Mouse (Mus musculus): ENCODE data around the gene Klrd1. TPM values are rescaled to one million over a fixed set of nuclear protein-coding genes. Genes with fewer than 3 reads are reported as not detected.
"Not testable (repeated sequence)": the region's sequence is repeated elsewhere in the genome, so short reads cannot be mapped to it uniquely, and the experiment has no call there.

Gene Klrd1
- total and polyA plus RNA-seq, 2 experiments from 2014 or later, result not detected

DNA sequence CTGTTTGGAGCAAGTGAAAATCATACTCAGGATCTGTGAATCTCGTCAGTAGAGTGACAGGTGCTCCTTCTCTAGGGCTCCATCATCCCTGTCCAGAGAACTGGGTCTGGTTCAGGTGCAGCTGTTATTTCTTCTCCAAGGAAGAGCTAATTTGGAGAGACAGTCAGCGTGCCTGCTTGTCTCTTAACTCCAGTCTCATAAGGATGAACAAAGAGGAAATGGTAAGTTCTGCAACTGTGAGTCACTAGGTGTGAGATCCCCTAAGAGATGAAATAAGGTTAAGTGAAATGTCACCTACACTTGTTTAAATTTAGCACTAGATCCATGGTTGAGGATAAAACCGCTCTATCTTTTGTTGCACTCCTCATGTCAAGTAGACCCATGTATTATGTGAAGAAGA, 8.6 kb upstream of the Klrd1 start:
- H3K4me2 ChIP-seq (ENCODE audit: low read depth), result no peak overlapping the region
- no peaks in the 10 kb centered on the region for H3K36me3 ChIP-seq (ENCODE audit: insufficient read depth)
- no peak overlapping the region for H3K27ac ChIP-seq (ENCODE audit: low read depth, low read length)
- no peak for DNase-seq
- no peak overlapping the region for H3K9ac ChIP-seq
- H3K4me1 ChIP-seq (ENCODE audit: insufficient read depth), result no peaks in the 10 kb centered on the region
- no peak for ATAC-seq
- no peaks in the 10 kb centered on the region for H3K9me3 ChIP-seq (ENCODE audit: low read length)
- 77% methylated on average over 3 of the region's 3 CpGs for WGBS
- no peak overlapping the region for H3K4me3 ChIP-seq (ENCODE audit: low read depth, low read length)
- TF ChIP-seq CTCF (IDR thresholded peaks at IDR 0.05; ENCODE audit: low read depth), result no peak
- H3K27me3 ChIP-seq (ENCODE audit: insufficient read depth, low read length), result no peaks in the 10 kb centered on the region

DNA sequence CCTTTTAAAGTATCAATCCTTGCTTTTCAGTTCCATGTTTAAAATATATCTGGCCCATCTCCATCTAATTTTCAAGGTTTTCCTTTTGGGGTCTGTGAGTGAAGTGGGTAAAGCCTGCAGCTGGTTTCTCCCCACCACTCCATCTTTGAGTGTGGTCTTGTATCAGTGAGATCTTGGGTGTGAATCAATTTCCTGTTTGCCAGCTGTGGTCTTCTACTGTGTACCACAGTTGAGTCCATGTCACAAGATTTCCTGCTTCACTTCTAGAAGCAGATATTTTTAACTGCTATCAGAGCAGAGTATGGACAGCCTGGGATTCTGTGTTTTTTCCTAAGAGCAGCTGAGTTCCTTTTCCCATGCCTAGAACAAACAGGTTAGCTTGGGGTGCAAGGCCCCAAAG, 16.8 kb downstream of the Klrd1 start:
- no peak overlapping the region for H3K9ac ChIP-seq
- no peaks in the 10 kb centered on the region for H3K36me3 ChIP-seq (ENCODE audit: insufficient read depth)
- H3K9me3 ChIP-seq (ENCODE audit: low read length), result no peaks in the 10 kb centered on the region
- no peak overlapping the region for H3K4me2 ChIP-seq (ENCODE audit: low read depth)
- no peak overlapping the region for H3K4me3 ChIP-seq (ENCODE audit: low read depth, low read length)
- H3K27ac ChIP-seq (ENCODE audit: low read depth, low read length), result no peak overlapping the region
- no peak for ATAC-seq
- no peak for TF ChIP-seq CTCF (IDR thresholded peaks at IDR 0.05; ENCODE audit: low read depth)
- no peak for DNase-seq
- no peaks in the 10 kb centered on the region for H3K27me3 ChIP-seq (ENCODE audit: insufficient read depth, low read length)
- no peaks in the 10 kb centered on the region for H3K4me1 ChIP-seq (ENCODE audit: insufficient read depth)

DNA sequence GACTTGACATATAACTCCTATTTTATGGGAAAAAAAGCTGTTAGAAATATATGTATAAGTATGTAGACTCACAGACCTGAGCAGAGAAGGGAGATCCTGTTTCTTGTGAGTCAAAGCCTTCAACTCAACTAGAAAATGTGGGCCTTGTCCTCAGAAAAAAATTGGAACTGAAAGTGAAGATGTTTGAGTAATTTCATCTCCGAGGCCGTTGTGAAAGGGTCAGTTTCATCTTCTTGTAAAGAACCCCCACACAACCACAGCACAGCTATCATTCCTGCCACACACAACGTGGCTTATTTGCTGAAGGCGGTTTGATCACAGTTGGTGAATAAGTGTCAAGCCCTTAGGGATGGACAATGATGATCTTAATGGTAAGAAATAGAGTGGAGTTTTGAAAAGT, 32.2 kb downstream of the Klrd1 start, which contains the start of gene Klrk1:
Klrk1 (minus strand) TSS at position 130 of the 400 bp plus-strand sequence.
- Histone ChIP-seq H3K4me2 (ENCODE audit: low read depth) (no peak within 1 kb of the TSS), H3K27ac (ENCODE audit: low read depth, low read length) (no peak within 1 kb of the TSS), H3K36me3 (ENCODE audit: insufficient read depth) (no peaks in the 10 kb centered on the region), H3K9ac (no peak within 1 kb of the TSS), H3K27me3 (ENCODE audit: insufficient read depth, low read length) (no peaks in the 10 kb centered on the region), H3K4me3 (ENCODE audit: low read depth, low read length) (no peak within 1 kb of the TSS), H3K4me1 (ENCODE audit: insufficient read depth) (no peaks in the 10 kb centered on the region), H3K9me3 (ENCODE audit: low read length) (no peaks in the 10 kb centered on the region)
- WGBS, result 81% methylated on average over 4 of the region's 4 CpGs
- no peak for TF ChIP-seq CTCF (IDR thresholded peaks at IDR 0.05; ENCODE audit: low read depth)
- no peak for DNase-seq
- no peak for ATAC-seq

DNA sequence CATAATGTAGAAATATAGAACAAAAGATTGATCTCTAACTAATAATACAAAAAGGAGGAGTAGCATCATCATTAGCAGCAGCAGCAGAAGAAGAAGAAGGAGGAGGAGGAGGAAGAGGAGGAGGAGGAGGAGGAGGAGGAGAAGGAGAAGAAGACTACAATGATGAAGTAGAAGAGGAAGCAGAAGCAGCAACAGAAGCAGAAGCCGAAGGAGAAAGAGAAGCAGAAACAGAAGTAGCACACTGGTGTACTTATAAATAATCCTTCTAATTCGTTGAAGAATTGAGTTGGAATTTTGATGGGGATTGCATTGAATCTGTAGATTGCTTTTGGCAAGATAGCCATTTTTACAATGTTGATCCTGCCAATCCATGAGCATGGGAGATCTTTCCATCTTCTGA, 39.5 kb downstream of the Klrd1 start:
- 83% methylated on average over 2 of the region's 2 CpGs for WGBS
- H3K9ac ChIP-seq, result not testable (repeated sequence)

DNA sequence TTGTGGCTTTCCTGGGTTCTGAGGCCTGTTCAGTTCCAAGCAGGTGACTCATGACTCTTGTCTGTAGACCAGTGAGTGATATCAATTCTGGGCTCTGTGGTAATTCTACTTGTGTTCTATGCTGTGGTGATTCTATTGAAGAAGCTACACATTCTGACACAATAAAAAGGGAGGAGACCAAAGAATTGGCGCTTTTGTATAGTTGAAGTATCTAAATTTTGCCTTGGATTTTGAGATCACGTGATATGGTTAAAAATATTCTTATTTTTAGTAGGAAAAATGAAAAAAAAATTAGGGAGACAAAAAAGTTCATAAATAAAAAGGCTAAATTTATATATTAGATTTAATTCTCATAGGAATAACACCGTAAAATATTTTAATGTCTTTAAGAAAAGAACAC, 51.7 kb downstream of the Klrd1 start, which contains the start of gene Klrc3:
Klrc3 (minus strand) TSS at position 101 of the 400 bp plus-strand sequence.
- not testable (repeated sequence) for H3K27me3 ChIP-seq (ENCODE audit: insufficient read depth, low read length); H3K9ac ChIP-seq; H3K4me1 ChIP-seq (ENCODE audit: insufficient read depth); DNase-seq; H3K4me3 ChIP-seq (ENCODE audit: low read depth, low read length); H3K27ac ChIP-seq (ENCODE audit: low read depth, low read length); H3K4me2 ChIP-seq (ENCODE audit: low read depth); H3K36me3 ChIP-seq (ENCODE audit: insufficient read depth); H3K9me3 ChIP-seq (ENCODE audit: low read length); ATAC-seq
- 77% methylated on average over 3 of the region's 3 CpGs for WGBS

More for the DNA sequence above, 39.5 kb downstream of the Klrd1 start:
- H3K27ac ChIP-seq (ENCODE audit: low read depth, low read length); H3K4me3 ChIP-seq (ENCODE audit: low read depth, low read length); H3K4me2 ChIP-seq (ENCODE audit: low read depth); H3K4me1 ChIP-seq (ENCODE audit: insufficient read depth); H3K27me3 ChIP-seq (ENCODE audit: insufficient read depth, low read length); ATAC-seq; H3K9me3 ChIP-seq (ENCODE audit: low read length); DNase-seq; H3K36me3 ChIP-seq (ENCODE audit: insufficient read depth): not testable (repeated sequence)

DNA sequence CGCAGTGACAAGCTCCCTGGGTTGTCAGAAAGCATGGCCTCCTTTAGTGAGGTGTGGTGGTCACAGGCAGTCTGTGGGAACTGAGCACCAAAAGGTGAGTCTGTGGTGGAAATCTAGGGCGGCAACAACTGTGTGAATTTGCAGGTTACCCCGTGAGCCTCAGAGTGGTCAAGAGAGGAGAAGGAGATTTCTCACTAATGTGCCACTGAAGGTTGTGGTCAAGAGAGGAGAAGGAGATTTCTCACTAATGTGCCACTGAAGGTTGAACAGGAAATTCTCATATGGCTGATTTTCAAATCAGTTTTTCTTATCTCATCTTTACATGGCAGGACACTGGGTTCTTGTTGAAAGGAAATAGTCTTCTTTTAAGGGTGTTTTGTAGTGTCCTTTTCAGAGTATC, 52.5 kb downstream of the Klrd1 start:
- H3K9ac ChIP-seq; H3K4me3 ChIP-seq (ENCODE audit: low read depth, low read length); H3K27me3 ChIP-seq (ENCODE audit: insufficient read depth, low read length); ATAC-seq; H3K4me1 ChIP-seq (ENCODE audit: insufficient read depth); H3K9me3 ChIP-seq (ENCODE audit: low read length); DNase-seq; H3K4me2 ChIP-seq (ENCODE audit: low read depth); H3K27ac ChIP-seq (ENCODE audit: low read depth, low read length); H3K36me3 ChIP-seq (ENCODE audit: insufficient read depth): not testable (repeated sequence)
- 100% methylated on average over 1 of the region's 3 CpGs for WGBS

Other genes with a start within 250 kb of the Klrd1 start
- 0.15 and 2.7 TPM in 2 replicates for gene Clec12a, start 249.1 kb upstream of the Klrd1 start, total RNA-seq (2014; rRNA removed)
- 0.12 and 0.23 TPM in 2 replicates for gene Clec12a, start 249.1 kb upstream of the Klrd1 start, polyA plus RNA-seq (2015; fragmentation: Nextera tagmentation; extraction: Ambion mirVana)
- gene Clec12b, start 205.9 kb upstream of the Klrd1 start, total RNA-seq (2014; rRNA removed), result not detected in 2 replicates
- gene Clec12b, start 205.9 kb upstream of the Klrd1 start, polyA plus RNA-seq (2015; fragmentation: Nextera tagmentation; extraction: Ambion mirVana), result 0.16 and 0.18 TPM in 2 replicates
- 2.0 TPM in 1 of 2 replicates, not detected in the other for gene Clec1b, start 194.5 kb upstream of the Klrd1 start, total RNA-seq (2014; rRNA removed)
- gene Clec1b, start 194.5 kb upstream of the Klrd1 start, polyA plus RNA-seq (2015; fragmentation: Nextera tagmentation; extraction: Ambion mirVana), result 0.49 and 0.56 TPM in 2 replicates
- gene Clec9a, start 182.9 kb upstream of the Klrd1 start, total RNA-seq (2014; rRNA removed), result 0.10 TPM in 1 of 2 replicates, not detected in the other
- gene Clec9a, start 182.9 kb upstream of the Klrd1 start, polyA plus RNA-seq (2015; fragmentation: Nextera tagmentation; extraction: Ambion mirVana), result not detected in 2 replicates
- 1.1 and 1.4 TPM in 2 replicates for gene Clec1a, start 139.8 kb upstream of the Klrd1 start, total RNA-seq (2014; rRNA removed)
- 0.74 and 0.97 TPM in 2 replicates for gene Clec1a, start 139.8 kb upstream of the Klrd1 start, polyA plus RNA-seq (2015; fragmentation: Nextera tagmentation; extraction: Ambion mirVana)
- 0.10 TPM in 1 of 2 replicates, not detected in the other for gene Olr1, start 84.6 kb upstream of the Klrd1 start, total RNA-seq (2014; rRNA removed)
- gene Olr1, start 84.6 kb upstream of the Klrd1 start, polyA plus RNA-seq (2015; fragmentation: Nextera tagmentation; extraction: Ambion mirVana), result not detected in 2 replicates
- not detected in 2 replicates for gene Tmem52b, start 79.2 kb upstream of the Klrd1 start, total RNA-seq (2014; rRNA removed)
- not detected in 2 replicates for gene Tmem52b, start 79.2 kb upstream of the Klrd1 start, polyA plus RNA-seq (2015; fragmentation: Nextera tagmentation; extraction: Ambion mirVana)
- 275 and 288 TPM in 2 replicates for gene Gabarapl1, start 58.6 kb upstream of the Klrd1 start, total RNA-seq (2014; rRNA removed)
- gene Gabarapl1, start 58.6 kb upstream of the Klrd1 start, polyA plus RNA-seq (2015; fragmentation: Nextera tagmentation; extraction: Ambion mirVana), result 243 and 276 TPM in 2 replicates
- not detected in 2 replicates for gene Klre1, start 13.9 kb upstream of the Klrd1 start, total RNA-seq (2014; rRNA removed)
- 0.18 TPM in 1 of 2 replicates, not detected in the other for gene Klre1, start 13.9 kb upstream of the Klrd1 start, polyA plus RNA-seq (2015; fragmentation: Nextera tagmentation; extraction: Ambion mirVana)
- gene Klrk1, start 32.1 kb downstream of the Klrd1 start, total RNA-seq (2014; rRNA removed), result not detected in 2 replicates
- not detected in 2 replicates for gene Klrk1, start 32.1 kb downstream of the Klrd1 start, polyA plus RNA-seq (2015; fragmentation: Nextera tagmentation; extraction: Ambion mirVana)
- not detected in 2 replicates for gene Klrc3, start 51.6 kb downstream of the Klrd1 start, total RNA-seq (2014; rRNA removed)
- not detected in 2 replicates for gene Klrc3, start 51.6 kb downstream of the Klrd1 start, polyA plus RNA-seq (2015; fragmentation: Nextera tagmentation; extraction: Ambion mirVana)
- not detected in 2 replicates for gene Klrc2, start 68.9 kb downstream of the Klrd1 start, total RNA-seq (2014; rRNA removed)
- gene Klrc2, start 68.9 kb downstream of the Klrd1 start, polyA plus RNA-seq (2015; fragmentation: Nextera tagmentation; extraction: Ambion mirVana), result not detected in 2 replicates
- gene Klrc1, start 87.2 kb downstream of the Klrd1 start, total RNA-seq (2014; rRNA removed), result not detected in 2 replicates
- 0.14 TPM in 1 of 2 replicates, not detected in the other for gene Klrc1, start 87.2 kb downstream of the Klrd1 start, polyA plus RNA-seq (2015; fragmentation: Nextera tagmentation; extraction: Ambion mirVana)
- gene Klri1, start 125.3 kb downstream of the Klrd1 start, total RNA-seq (2014; rRNA removed), result not detected in 2 replicates
- gene Klri1, start 125.3 kb downstream of the Klrd1 start, polyA plus RNA-seq (2015; fragmentation: Nextera tagmentation; extraction: Ambion mirVana), result not detected in 2 replicates
- gene Klri2, start 148.7 kb downstream of the Klrd1 start, total RNA-seq (2014; rRNA removed), result 0.08 TPM in 1 of 2 replicates, not detected in the other
- gene Klri2, start 148.7 kb downstream of the Klrd1 start, polyA plus RNA-seq (2015; fragmentation: Nextera tagmentation; extraction: Ambion mirVana), result 0.10 TPM in 1 of 2 replicates, not detected in the other
- not detected in 2 replicates for gene Gm156, start 192.5 kb downstream of the Klrd1 start, total RNA-seq (2014; rRNA removed)
- not detected in 2 replicates for gene Gm156, start 192.5 kb downstream of the Klrd1 start, polyA plus RNA-seq (2015; fragmentation: Nextera tagmentation; extraction: Ambion mirVana)